Mouse (Mus musculus) olfactory bulb, adult 2 months (tissue): ENCODE data around the gene Ppp1r3a.

Source experiments
- CTCF ChIP-seq: fragments of 200-500 bp; IDR thresholded peaks from 2 replicates; pipeline ENCODE4 v1.5.1; 2012; ENCODE audit warnings: low read depth, mild to moderate bottlenecking, low read length, moderate library complexity; ENCODE audit not compliant: insufficient read depth
- POLR2A ChIP-seq: fragments of 200-500 bp; IDR thresholded peaks from 2 replicates; pipeline ENCODE4 v1.6.1; 2012; ENCODE audit warnings: mild to moderate bottlenecking, low read depth, low read length, moderate library complexity; ENCODE audit not compliant: insufficient read depth

GRCm38 (mm10) chr6:14736017-14736416 is 19.1 kb downstream of the Ppp1r3a start:
- TF ChIP-seq POLR2A (no peak), CTCF (no peak)
